Mouse (Mus musculus) heart, embryonic 16.5 days (tissue): Measurements from ENCODE around the gene Rapgef2. TPM values are rescaled to one million over a fixed set of nuclear protein-coding genes. Genes with fewer than 3 reads are reported as not detected.

Experiments used
- ATAC-seq: fragments of 200-750 bp; cut with Nextera tagmentation; replicated peaks from 2 replicates; pipeline ENCODE4 v1.8.0; 2017; ENCODE audit warnings: moderate number of reproducible peaks; ENCODE audit not compliant: insufficient read depth, low FRiP score; ENCODE audit errors: extremely low read depth
- H3K27ac ChIP-seq: fragments of 300-500 bp; sonication (generic); 2 replicates; pipeline ENCODE4 v1.5.1; 2014; ENCODE audit warnings: mild to moderate bottlenecking, low read length, control low read depth, moderate library complexity
- H3K27me3 ChIP-seq: fragments of 300-500 bp; sonication (generic); 2 replicates; pipeline ENCODE4 v1.6.1; 2014; ENCODE audit warnings: low read length, mixed read lengths; ENCODE audit not compliant: control insufficient read depth, insufficient read depth
- H3K36me3 ChIP-seq: fragments of 300-500 bp; sonication (generic); 2 replicates; pipeline ENCODE4 v1.6.1; 2014; ENCODE audit not compliant: control insufficient read depth, insufficient read depth
- H3K4me1 ChIP-seq: fragments of 300-500 bp; sonication (generic); 2 replicates; pipeline ENCODE4 v1.6.1; 2014; ENCODE audit warnings: low read length, mixed read lengths; ENCODE audit not compliant: control insufficient read depth, insufficient read depth
- H3K4me2 ChIP-seq: fragments of 300-500 bp; sonication (generic); 2 replicates; pipeline ENCODE4 v1.6.1; 2014; ENCODE audit warnings: low read depth, mild to moderate bottlenecking, control low read depth, low read length
- H3K4me3 ChIP-seq: fragments of 300-500 bp; sonication (generic); 2 replicates; pipeline ENCODE4 v1.5.1; 2014; ENCODE audit warnings: mild to moderate bottlenecking, control low read depth, low read length
- H3K9ac ChIP-seq: fragments of 300-500 bp; sonication (generic); 2 replicates; pipeline ENCODE4 v1.6.1; 2014; ENCODE audit warnings: low read length, control low read depth
- H3K9me3 ChIP-seq: fragments of 300-500 bp; sonication (generic); replicated peaks from 2 replicates; pipeline ENCODE4 v1.6.1; 2016; ENCODE audit warnings: low read length; ENCODE audit not compliant: control insufficient read depth
- WGBS: fragments of 180-500 bp; shearing (Covaris S2); extraction: QIAGEN DNeasy Blood & Tissue Kit; methylation state at CpG from one replicate; pipeline ENCODE4 v1.1.7; 2014; 5-methylcytosine and 5-hydroxymethylcytosine counted together
- polyA plus RNA-seq: library from polyadenylated mRNA; unstranded; fragments of >200 nt; fragmentation: Nextera tagmentation; extraction: Ambion mirVana; gene quantifications from 2 replicates; pipeline ENCODE4 v1.2.1, GENCODE M21; 2015

Rapgef2 gene
- polyA plus RNA-seq, 1 experiment from 2014 or later: 4.9 TPM

DNA sequence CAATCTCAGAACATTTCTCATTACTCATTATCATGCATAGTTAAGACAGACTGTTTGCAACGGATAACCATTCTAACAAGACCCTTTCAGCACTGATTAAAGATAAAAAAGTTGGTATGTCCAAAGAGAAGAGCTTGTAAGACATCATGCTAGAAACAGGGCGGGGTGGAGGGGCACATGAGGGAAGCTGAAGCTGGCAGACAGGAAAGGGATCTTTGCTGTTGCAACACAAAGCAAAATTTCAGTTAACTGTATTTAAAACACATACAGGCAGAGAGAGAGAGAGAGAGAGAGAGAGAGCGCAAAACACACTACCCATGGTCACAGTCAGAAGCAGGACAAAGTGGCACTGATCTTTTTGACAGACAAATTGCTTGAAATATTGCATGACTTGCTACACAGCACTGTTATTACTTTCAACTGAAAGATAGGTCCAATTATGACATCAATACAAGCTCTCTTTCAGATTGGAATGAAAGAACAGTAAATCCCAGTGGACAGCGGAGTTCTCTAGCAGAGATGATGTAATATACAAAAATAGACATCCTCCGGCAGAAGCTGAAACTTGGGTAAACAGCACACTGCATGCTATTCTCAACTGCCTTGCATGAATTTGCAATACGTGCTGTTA lies 125.1 kb downstream of the Rapgef2 start:
- Histone ChIP-seq H3K4me3 (peak overlapping the region; percentile 11), H3K9me3 (no peaks in the 10 kb centered on the region), H3K27me3 (no peaks in the 10 kb centered on the region), H3K9ac (peak overlapping the region; percentile 48), H3K36me3 (no peaks in the 10 kb centered on the region), H3K27ac (peak overlapping the region; percentile 94), H3K4me1 (peaks cover 31% of the 10 kb centered on the region), H3K4me2 (peak overlapping the region; percentile 59)
- ATAC-seq: peak; percentile 84
- WGBS: 13% methylated on average over 6 of the region's 6 CpGs

DNA sequence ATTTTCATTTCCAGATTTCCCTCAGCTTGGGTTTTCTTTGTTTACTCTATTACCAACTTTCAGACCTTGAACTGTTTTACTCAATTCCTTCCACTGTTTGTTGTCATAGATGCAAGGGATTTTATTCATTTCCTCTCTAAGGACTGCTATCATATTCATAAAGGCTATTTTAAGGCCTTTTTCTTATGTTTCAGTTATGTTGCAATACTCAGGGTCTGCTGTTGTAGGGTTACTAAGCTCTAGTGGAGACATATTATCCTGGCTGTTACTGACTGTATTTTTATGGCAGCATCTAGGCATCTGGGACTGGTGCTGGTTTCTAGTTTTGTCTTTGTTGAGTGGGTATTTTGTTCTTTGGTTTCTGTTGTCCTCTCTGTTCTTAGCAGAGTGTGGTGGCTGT lies 128.1 kb downstream of the Rapgef2 start:
- H3K9me3 ChIP-seq: no peaks in the 10 kb centered on the region
- H3K9ac ChIP-seq: no peak overlapping the region
- no peak overlapping the region for H3K4me2 ChIP-seq
- no peaks in the 10 kb centered on the region for H3K27me3 ChIP-seq
- no peaks in the 10 kb centered on the region for H3K36me3 ChIP-seq
- H3K27ac ChIP-seq: no peak overlapping the region
- no peak for ATAC-seq
- H3K4me3 ChIP-seq: no peak overlapping the region
- H3K4me1 ChIP-seq: peaks cover 30% of the 10 kb centered on the region

DNA sequence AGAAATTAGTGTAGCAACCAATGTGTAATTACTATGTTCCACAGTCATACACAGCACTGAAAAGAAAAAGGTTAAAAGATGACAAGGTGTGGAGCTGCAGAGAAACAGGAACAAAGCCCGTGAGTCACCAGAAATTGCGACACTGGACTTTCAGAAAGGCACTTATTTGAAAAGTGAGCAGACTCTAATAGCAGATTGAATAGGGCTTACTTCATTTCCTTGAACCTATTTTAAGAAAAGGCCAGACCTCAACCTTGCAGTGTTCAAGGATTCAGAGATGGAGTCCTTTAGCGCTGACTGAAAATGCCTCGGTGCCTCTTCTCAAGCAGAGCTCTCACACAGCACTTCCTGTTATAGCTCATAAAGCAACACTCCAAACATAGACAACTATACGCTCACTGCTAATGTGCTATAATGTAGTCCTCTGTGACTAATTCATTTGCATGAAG lies 133.3 kb downstream of the Rapgef2 start:
- Histone ChIP-seq H3K4me2 (peak overlapping the region; percentile 12; the same call in 1 of the 2 replicates), H3K9ac (no peak overlapping the region), H3K36me3 (peaks cover 5% of the 10 kb centered on the region; the same call in 1 of the 2 replicates), H3K27me3 (no peaks in the 10 kb centered on the region), H3K4me1 (no peaks in the 10 kb centered on the region; the same call in 1 of the 2 replicates), H3K27ac (peak overlapping the region; percentile 68), H3K9me3 (no peaks in the 10 kb centered on the region), H3K4me3 (no peak overlapping the region)
- peak; percentile 60 for ATAC-seq
- 43% methylated on average over 5 of the region's 5 CpGs for WGBS

DNA sequence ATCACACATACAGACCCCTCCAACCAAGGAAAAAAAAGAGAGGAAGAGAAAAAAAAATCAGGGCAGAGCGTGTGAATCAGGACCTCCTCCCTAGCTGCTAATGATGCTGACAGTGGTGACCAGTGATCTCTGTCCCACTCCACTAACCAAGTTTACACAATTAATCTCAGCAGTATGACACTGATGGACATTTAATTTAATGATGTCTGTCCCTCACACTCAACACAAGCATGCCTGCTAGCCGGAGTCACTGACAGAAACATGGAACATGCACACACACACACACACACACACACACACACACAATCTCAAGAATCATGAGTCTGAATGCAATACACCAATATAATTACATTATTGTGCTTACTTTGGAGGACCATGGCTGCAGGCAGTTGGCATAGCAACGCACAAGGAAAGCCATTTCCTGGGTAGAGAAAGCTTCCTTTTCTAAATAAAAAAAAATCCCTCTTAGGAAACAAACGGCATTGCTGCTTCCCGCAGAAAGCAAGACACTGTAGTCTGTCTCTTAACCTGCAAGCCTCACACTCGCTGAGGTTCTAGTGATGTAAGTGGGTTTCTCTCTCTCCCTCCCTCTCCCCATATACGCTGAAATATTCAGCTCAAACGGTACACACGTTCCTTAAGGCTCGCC lies 140.8 kb downstream of the Rapgef2 start:
- no peak for ATAC-seq
- Histone ChIP-seq H3K4me3 (peak overlapping the region; percentile 39), H3K4me1 (peaks cover 43% of the 10 kb centered on the region), H3K4me2 (peak overlapping the region; percentile 66), H3K36me3 (no peaks in the 10 kb centered on the region), H3K9ac (peak overlapping the region; percentile 73), H3K27ac (peak overlapping the region; percentile 91), H3K9me3 (no peaks in the 10 kb centered on the region), H3K27me3 (no peaks in the 10 kb centered on the region)
- 22% methylated on average over 10 of the region's 10 CpGs for WGBS

DNA sequence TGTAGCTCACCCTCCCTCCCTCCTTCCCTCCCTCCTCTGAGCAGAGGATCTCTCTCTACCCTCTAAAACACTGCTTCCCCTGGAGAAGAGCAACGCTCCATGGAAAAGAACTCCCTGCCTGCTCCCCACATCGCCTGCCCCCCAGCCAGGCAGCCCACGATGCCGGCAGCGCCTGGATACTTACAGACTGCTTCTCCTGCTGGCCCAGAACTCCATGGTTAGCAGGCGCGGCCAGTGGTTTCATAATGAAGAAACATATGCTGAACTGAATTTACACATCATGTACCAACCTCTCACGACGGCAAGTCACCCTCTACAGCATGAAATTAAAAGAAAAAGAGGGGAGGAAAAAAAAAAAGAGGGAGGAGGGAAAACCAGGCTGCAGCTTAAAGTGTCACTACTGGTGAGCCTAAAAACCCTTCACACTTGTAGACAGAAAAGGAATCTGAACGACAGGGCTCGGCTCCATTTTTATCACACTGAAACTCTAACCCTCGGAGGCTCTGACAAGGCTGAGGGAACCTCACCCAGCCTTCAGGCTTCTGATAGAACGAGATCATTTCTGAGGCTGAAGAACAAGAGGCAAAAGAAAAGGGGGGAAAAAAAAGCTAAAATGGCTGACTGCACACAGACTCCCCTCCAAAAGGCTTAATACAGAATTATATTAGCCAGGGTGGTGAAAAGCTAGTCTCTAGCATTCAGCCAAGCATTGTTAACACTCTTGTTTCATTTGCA lies 141.5 kb downstream of the Rapgef2 start:
- peak overlapping the region; percentile 73 for H3K9ac ChIP-seq
- H3K27ac ChIP-seq: peak overlapping the region; percentile 91
- no peaks in the 10 kb centered on the region for H3K27me3 ChIP-seq
- H3K36me3 ChIP-seq: no peaks in the 10 kb centered on the region
- 15% methylated on average over 13 of the region's 13 CpGs for whole genome bisulfite sequencing
- peak overlapping the region; percentile 39 for H3K4me3 ChIP-seq
- H3K4me1 ChIP-seq: peaks cover 50% of the 10 kb centered on the region
- peak overlapping the region; percentile 66 for H3K4me2 ChIP-seq
- H3K9me3 ChIP-seq: no peaks in the 10 kb centered on the region
- 0 out of 2 replicates have a peak, but pooled peaks have one; percentile 42 for ATAC-seq

DNA sequence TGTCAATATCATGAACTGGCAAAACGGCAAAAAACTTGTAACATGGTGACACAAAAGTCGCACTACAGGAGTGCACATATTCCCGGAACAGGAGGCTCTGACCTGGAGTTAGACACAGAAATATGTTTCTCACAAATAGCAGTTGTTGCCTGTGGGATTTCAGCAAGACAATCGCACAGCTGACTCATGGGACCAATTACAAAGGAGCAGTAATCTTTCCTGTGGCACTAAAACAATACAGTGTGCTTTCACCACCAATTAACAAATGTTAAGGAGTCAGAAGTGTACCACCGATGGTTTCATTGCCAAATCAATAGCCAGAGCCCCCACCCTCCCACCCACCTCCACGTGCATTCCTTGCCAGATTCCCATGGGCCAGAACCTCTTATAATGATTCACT lies 142.2 kb downstream of the Rapgef2 start:
- Histone ChIP-seq H3K4me1 (peaks cover 54% of the 10 kb centered on the region), H3K9ac (peak overlapping the region; percentile 12; the same call in 1 of the 2 replicates), H3K27me3 (no peaks in the 10 kb centered on the region), H3K36me3 (no peaks in the 10 kb centered on the region), H3K9me3 (no peaks in the 10 kb centered on the region), H3K4me2 (peak overlapping the region; percentile 66), H3K27ac (peak overlapping the region; percentile 91; the same call in 1 of the 2 replicates), H3K4me3 (no peak overlapping the region; the same call in 1 of the 2 replicates)
- no peak for ATAC-seq
- WGBS: 53% methylated on average over 6 of the region's 6 CpGs

DNA sequence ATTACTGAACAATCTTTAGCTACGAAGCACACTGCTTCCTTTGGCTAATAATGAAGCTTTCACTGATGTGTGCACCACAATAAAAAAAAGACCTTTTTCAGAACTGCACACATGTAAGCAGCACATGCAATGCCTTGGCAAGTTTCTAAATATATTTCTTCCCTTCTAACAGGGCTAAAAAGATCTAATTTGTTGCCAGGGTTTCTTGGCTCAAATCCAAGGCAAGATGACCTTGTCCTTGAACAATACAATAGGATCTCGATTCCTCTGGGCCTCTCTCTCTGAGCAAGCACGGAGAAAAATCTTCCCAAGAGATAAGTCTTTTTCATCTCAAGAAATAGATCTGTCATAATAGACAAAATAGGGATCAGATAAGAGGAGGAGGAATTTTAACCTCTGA lies 147.1 kb downstream of the Rapgef2 start:
- peak; percentile 59; the same call in 1 of the 2 replicates for ATAC-seq
- Histone ChIP-seq H3K36me3 (no peaks in the 10 kb centered on the region), H3K4me2 (peak overlapping the region; percentile 21; the same call in 1 of the 2 replicates), H3K27me3 (no peaks in the 10 kb centered on the region), H3K27ac (peak overlapping the region; percentile 70), H3K9me3 (no peaks in the 10 kb centered on the region), H3K9ac (peak overlapping the region; percentile 34; the same call in 1 of the 2 replicates), H3K4me3 (no peak overlapping the region), H3K4me1 (peaks cover 43% of the 10 kb centered on the region)
- WGBS: 22% methylated on average over 3 of the region's 3 CpGs

DNA sequence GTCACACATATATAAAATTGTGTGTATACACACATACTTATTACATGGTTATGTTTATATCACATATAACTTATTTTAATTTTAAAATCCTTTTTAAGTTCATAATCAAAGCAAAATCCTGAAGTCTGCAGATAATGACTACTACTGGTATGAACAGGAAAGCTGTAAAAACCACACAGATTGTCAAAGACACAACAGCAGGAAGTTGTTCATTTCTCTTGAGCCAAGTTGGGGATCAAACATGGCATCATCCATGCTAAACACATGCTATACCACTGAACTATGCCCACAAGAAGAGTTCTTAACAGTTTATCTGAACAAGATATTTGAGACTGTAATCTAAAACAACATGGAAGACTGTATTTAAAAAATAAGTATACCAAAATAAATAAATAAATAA lies 147.7 kb downstream of the Rapgef2 start:
- no peak for ATAC-seq
- Histone ChIP-seq H3K27me3 (no peaks in the 10 kb centered on the region), H3K4me2 (no peak overlapping the region), H3K9ac (no peak overlapping the region), H3K36me3 (no peaks in the 10 kb centered on the region), H3K9me3 (no peaks in the 10 kb centered on the region), H3K4me3 (no peak overlapping the region), H3K4me1 (peaks cover 39% of the 10 kb centered on the region), H3K27ac (no peak overlapping the region)

DNA sequence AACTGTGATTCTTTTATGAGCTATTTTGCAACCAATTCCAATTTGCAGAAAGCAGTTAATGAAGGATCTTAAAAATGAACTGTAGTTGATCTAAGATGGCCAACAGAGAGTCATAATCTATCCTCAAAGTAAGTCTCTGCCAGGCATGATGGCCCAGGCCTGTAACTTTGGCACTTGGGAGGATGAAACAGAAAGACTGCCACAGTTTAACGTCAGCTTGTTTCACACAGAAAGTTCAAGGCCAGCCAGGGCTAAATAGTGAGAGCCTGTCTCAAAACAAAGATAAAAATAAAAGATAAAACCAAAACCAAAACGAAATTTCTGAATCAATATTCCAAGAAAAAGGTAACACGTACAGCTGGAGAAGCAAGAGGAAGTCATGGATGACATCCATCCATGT lies 155.3 kb downstream of the Rapgef2 start:
- no peak overlapping the region for H3K27ac ChIP-seq
- ATAC-seq: no peak
- H3K9ac ChIP-seq: no peak overlapping the region
- H3K36me3 ChIP-seq: no peaks in the 10 kb centered on the region
- H3K9me3 ChIP-seq: no peaks in the 10 kb centered on the region
- 73% methylated on average over 3 of the region's 3 CpGs for WGBS
- no peak overlapping the region for H3K4me3 ChIP-seq
- no peaks in the 10 kb centered on the region for H3K27me3 ChIP-seq
- H3K4me1 ChIP-seq: peaks cover 12% of the 10 kb centered on the region
- no peak overlapping the region for H3K4me2 ChIP-seq
